Mouse (Mus musculus) duodenum, adult 2 months (tissue): ENCODE data around the gene Vps35l. TPM values are rescaled to one million over a fixed set of nuclear protein-coding genes. Genes with fewer than 3 reads are reported as not detected.

Experiments used
- polyA plus RNA-seq: library from polyadenylated mRNA; depleted of rRNA; stranded (reverse); fragments of >200 nt; gene quantifications from 2 replicates; pipeline ENCODE4 v1.2.3, GENCODE M21; 2012; ENCODE audit warnings: low replicate concordance; rRNA removed

Gene Vps35l
- 16.2 and 22.8 TPM in 2 replicates for polyA plus RNA-seq

DNA sequence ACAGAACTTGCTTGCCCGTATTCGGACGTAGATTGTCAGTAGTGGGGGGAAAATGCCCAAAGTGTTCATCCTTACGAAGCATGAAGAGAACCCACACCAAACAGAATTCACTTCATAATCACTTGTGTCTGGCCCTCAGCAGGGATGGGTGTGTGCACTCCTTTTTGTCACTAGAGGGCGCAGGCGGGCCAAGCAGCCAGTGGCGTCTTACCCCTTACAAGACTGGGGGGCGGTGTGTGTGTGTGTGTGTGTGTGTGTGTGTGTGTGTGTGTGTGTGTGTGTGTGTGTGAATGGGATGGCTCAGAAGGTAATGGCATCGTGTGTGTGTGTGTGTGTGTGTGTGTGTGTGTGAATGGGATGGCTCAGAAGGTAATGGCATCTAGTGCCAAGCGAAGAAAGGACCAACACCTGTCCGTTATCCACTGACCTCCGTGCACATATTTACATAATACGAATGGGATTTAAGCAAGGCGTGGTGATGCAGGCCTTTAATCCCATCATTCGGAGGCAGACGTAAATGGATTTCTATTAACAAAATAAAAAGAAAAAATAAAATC, at the start of gene Vps35l:
Vps35l (plus strand) TSS at position 252 of the 557 bp plus-strand sequence.

DNA sequence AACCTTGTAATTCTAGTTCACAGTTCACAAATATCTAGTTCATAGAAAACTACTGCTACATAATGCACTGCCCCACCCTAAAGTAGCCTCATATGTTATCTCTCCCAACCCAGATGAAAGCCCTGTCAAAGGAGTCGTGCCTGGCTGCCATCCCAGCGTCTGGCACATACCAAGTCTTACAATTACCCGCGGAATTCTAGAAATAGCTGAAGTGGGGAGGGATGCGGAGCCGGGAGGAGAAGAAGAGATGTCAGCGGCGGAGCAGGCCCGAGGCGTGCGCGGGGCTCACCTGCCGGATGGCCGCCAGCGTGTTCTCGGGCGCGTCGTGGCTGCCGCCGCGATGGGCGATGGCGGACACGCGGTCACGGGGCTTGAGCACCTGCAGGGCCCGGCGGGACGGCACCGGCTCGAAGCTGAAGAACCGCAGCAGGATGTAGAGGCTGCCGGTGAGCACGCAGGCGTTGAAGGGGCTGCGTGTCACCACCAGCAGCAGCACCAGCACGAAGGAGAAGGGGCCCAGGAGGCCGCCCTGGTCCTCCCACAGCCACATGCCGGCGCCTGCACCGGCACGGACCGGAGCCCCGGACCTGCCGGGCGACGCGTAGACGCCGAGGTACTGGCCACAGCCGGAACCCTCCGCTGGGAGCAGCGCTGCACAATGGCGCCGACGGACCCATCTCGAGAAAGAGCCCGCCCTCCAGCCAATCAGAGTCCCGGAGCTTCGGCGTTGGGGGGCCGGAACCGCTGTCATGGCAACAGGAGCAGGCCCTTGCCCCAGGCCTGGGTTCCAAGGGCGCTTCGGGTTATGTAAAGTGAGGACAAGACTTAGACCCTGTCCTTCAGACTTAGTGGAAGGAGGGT, 34.7 kb upstream of the Vps35l start, which contains the start of gene Gde1:
Gde1 (minus strand) TSS at position 678 of the 861 bp plus-strand sequence.

DNA sequence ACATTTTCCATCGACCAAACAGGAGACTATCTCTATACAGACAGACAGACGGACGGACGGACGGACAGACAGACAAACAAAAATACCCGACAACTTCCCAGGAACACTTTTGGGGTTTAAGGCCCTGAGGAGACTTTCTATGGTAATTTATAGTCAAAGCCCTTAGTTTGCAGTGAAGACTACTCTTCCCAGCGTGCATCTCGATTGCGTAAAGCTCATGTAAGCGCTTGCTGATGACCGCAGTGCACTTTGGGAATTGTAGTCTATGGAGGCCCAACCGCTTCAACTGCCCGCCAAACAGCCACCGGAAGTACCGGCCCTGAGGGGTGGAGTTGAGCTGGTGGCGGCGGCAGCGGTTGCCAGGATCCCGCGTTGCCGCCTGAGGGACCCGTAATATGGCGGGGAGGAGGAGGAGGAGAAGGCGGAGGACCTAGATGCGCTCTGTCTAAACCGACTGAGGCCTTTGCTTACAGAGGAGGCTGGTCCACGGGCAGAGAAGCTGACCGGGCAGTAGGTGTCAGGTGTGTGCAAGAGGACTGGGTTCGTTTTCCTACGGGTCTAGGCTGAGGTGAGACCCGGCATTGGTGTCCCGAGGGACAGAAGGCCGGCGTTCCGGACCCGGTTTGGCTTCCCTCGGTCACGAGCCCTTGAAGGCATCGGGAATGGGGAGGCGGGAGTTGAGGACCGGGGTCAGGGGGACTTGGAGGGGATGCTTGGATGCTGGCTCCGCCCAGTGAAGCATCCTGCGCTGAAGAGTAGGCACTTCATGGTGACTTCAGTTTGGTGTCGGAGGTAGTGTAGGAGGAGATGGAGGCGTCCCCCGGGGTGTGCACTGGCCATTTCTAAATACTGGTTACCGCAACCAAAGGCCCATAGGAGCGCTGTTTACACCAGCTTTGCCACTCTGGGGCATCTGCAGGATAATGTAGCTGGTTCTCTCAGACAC, 27.5 kb upstream of the Vps35l start, which contains the start of gene Ccp110:
Ccp110 (plus strand) TSS at position 325 of the 946 bp plus-strand sequence.

DNA sequence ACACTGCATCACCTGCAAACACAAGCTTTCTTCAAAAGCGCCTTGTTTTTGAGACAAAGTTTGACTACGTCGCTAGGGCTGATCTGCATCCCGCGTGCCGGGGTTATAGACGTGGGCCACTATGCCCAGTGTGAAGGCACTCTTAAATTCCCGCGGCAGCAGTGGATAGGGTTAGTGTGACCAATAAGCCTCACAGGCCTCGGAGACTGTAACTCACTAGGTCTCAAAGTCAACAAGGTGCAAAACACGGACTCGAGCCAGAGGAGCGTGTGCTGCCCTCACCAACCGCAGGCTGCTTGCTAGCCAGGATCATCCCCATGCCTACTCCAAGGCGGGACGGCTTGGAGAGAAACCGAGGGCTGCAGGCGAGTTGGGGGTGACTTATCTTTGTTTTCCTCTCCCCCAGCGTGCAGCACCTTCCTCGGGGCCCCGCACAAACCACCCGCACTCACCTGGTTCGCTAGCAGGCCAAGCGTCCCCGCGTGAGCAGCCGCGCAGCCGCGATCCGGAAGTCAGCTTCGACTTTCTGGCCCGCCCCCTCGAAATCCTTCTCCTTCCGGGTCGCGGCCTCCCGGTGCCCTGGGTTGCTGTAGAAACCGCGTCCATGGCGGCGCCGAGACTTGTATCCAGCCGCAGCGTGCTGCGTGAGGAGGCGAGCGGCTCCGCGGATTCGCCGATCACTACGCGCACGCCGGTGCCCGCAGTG, 115.3 kb downstream of the Vps35l start, which contains the start of gene Iqck:
Iqck (plus strand) TSS at position 582 of the 706 bp plus-strand sequence.

DNA sequence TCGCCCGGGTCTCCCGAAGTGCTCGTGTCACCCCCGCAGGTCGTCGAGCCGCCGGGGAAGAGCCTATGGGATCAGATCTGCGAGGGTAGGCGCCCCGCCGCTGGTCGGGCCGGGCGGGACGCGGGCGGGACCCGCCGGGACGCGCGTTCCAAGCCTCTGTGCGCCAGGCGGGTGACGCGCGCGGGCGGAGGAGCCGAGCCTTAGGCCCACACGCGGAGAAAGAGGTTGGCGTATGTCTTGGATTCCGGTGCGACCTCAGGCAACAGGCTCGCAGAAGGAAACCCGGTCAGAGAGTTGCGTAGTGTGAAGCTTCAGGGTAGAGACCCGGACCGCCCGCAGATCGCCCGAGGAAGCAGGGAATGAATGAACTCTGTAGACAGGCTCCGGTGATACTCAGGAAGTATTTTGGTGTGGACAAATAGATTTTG, 115.9 kb downstream of the Vps35l start, which contains the start of gene Knop1:
Knop1 (minus strand) TSS at position 378 of the 428 bp plus-strand sequence.

Other genes with a start within 250 kb of the Vps35l start
- gene Itpripl2, start 248.3 kb upstream of the Vps35l start, polyA plus RNA-seq = 10.1 and 15.4 TPM in 2 replicates
- 37.3 and 48.8 TPM in 2 replicates for gene Coq7, start 206.9 kb upstream of the Vps35l start, polyA plus RNA-seq
- 2.2 and 2.6 TPM in 2 replicates for gene Tmc7, start 155.5 kb upstream of the Vps35l start, polyA plus RNA-seq
- gene Tmc5, start 142.9 kb upstream of the Vps35l start, polyA plus RNA-seq = 23.8 and 25.0 TPM in 2 replicates
- gene Gde1, start 34.4 kb upstream of the Vps35l start, polyA plus RNA-seq = 604 and 1,367 TPM in 2 replicates
- 0.19 and 0.37 TPM in 2 replicates for gene Ccp110, start 27.7 kb upstream of the Vps35l start, polyA plus RNA-seq
- gene Iqck, start 115.5 kb downstream of the Vps35l start, polyA plus RNA-seq = 0.18 and 0.28 TPM in 2 replicates
- 0.98 and 2.0 TPM in 2 replicates for gene Knop1, start 116.0 kb downstream of the Vps35l start, polyA plus RNA-seq